Mouse (Mus musculus) hindbrain, postnatal 0 days (tissue): ENCODE measurements at regions not wholly inside any gene's neighbourhood (a gene's known extent, or its start where the extent isn't known, plus 50 kb on each side); places are given as distances from the start of the nearest gene placed in this dataset.
A peak's percentile ranks its signal among the peaks of the same experiment; 100 is the strongest.

Experiments
- ATAC-seq: fragments of 200-750 bp; cut with Nextera tagmentation; 2 replicates; pipeline ENCODE4 v1.8.0; 2017; ENCODE audit warnings: mild to moderate bottlenecking, moderate TSS enrichment, moderate library complexity
- DNase-seq: peaks from one replicate; pipeline ENCODE4 v3.0.0-alpha.2; 2015; ENCODE audit warnings: low spot score
- H3K27ac ChIP-seq: fragments of 300-500 bp; sonication (generic); 2 replicates; pipeline ENCODE4 v1.5.1; 2014; ENCODE audit warnings: mild to moderate bottlenecking
- H3K27me3 ChIP-seq: fragments of 300-500 bp; sonication (generic); 2 replicates; pipeline ENCODE4 v1.6.1; 2014; ENCODE audit warnings: low read length, mixed read lengths; ENCODE audit not compliant: insufficient read depth
- H3K36me3 ChIP-seq: fragments of 300-500 bp; sonication (generic); 2 replicates; pipeline ENCODE4 v1.6.1; 2014; ENCODE audit warnings: low read length, mixed read lengths; ENCODE audit not compliant: insufficient read depth
- H3K4me1 ChIP-seq: fragments of 300-500 bp; sonication (generic); 2 replicates; pipeline ENCODE4 v1.6.1; 2014; ENCODE audit warnings: antibody characterized with exemption, low read length, mixed read lengths; ENCODE audit not compliant: insufficient read depth
- H3K4me2 ChIP-seq: fragments of 300-500 bp; sonication (generic); 2 replicates; pipeline ENCODE4 v1.6.1; 2014; ENCODE audit warnings: low read depth, mild to moderate bottlenecking, low read length, moderate library complexity, mixed read lengths
- H3K4me3 ChIP-seq: fragments of 300-500 bp; sonication (generic); 2 replicates; pipeline ENCODE4 v1.5.1; 2014; ENCODE audit warnings: low read length
- H3K9ac ChIP-seq: fragments of 300-500 bp; sonication (generic); replicated peaks from 2 replicates; pipeline ENCODE4 v1.6.1; 2014; ENCODE audit warnings: mild to moderate bottlenecking, low read length, moderate library complexity, mixed read lengths
- H3K9me3 ChIP-seq: fragments of 300-500 bp; sonication (generic); 2 replicates; pipeline ENCODE4 v1.6.1; 2016; ENCODE audit warnings: low read length, mixed read lengths
- CTCF ChIP-seq: IDR thresholded peaks from 2 replicates; pipeline ENCODE4 v1.5.1; 2016; ENCODE audit warnings: antibody characterized with exemption, control low read depth, low read depth
- WGBS: fragments of 180-500 bp; shearing (Covaris S2); extraction: QIAGEN DNeasy Blood & Tissue Kit; methylation state at CpG from one replicate; pipeline ENCODE4 v1.1.7; 2014; 5-methylcytosine and 5-hydroxymethylcytosine counted together

GRCm38 (mm10) chr12:58654530-58655056 is 357.2 kb downstream of the Sec23a start:
- Histone ChIP-seq H3K36me3 (no peaks in the 10 kb centered on the region), H3K4me3 (no peak overlapping the region), H3K4me1 (peaks cover 10% of the 10 kb centered on the region), H3K9me3 (no peaks in the 10 kb centered on the region), H3K4me2 (no peak overlapping the region), H3K27me3 (no peaks in the 10 kb centered on the region), H3K9ac (no peak overlapping the region), H3K27ac (no peak overlapping the region)
- ATAC-seq = peak; percentile 50; the same call in 1 of the 2 replicates
- no peak for TF ChIP-seq CTCF
- DNase-seq = peak; percentile 47
- WGBS = 69% methylated on average over 2 of the region's 2 CpGs

GRCm38 (mm10) chr12:58653751-58654150 is 358.1 kb downstream of the Sec23a start:
- Histone ChIP-seq H3K27ac (no peak overlapping the region; the same call in 1 of the 2 replicates), H3K9me3 (no peaks in the 10 kb centered on the region), H3K9ac (no peak overlapping the region), H3K4me3 (no peak overlapping the region), H3K4me2 (no peak overlapping the region), H3K4me1 (peaks cover 10% of the 10 kb centered on the region), H3K27me3 (no peaks in the 10 kb centered on the region), H3K36me3 (no peaks in the 10 kb centered on the region)
- TF ChIP-seq CTCF = no peak
- DNase-seq = peak; percentile 58
- 44% methylated on average over 6 of the region's 6 CpGs for WGBS
- ATAC-seq = peak; percentile 68; the same call in 1 of the 2 replicates

GRCm38 (mm10) chr12:58653222-58653621 is 358.6 kb downstream of the Sec23a start:
- no peak for DNase-seq
- peaks cover 10% of the 10 kb centered on the region for H3K4me1 ChIP-seq
- no peak overlapping the region for H3K9ac ChIP-seq
- TF ChIP-seq CTCF = no peak
- 45% methylated on average over 6 of the region's 6 CpGs for WGBS
- no peak overlapping the region for H3K4me3 ChIP-seq
- H3K9me3 ChIP-seq = no peaks in the 10 kb centered on the region
- H3K27ac ChIP-seq = peak overlapping the region; percentile 60; the same call in 1 of the 2 replicates
- no peak overlapping the region for H3K4me2 ChIP-seq
- H3K36me3 ChIP-seq = no peaks in the 10 kb centered on the region
- H3K27me3 ChIP-seq = no peaks in the 10 kb centered on the region
- peak; percentile 66; the same call in 1 of the 2 replicates for ATAC-seq

- ATAC-seq = peak; percentile 31; the same call in 1 of the 2 replicates
- no peak overlapping the region for H3K4me3 ChIP-seq
- TF ChIP-seq CTCF = no peak
- no peaks in the 10 kb centered on the region for H3K27me3 ChIP-seq
- no peak overlapping the region for H3K9ac ChIP-seq
- H3K9me3 ChIP-seq = no peaks in the 10 kb centered on the region
- no peak overlapping the region for H3K27ac ChIP-seq
- H3K36me3 ChIP-seq = no peaks in the 10 kb centered on the region
- H3K4me1 ChIP-seq = peaks cover 10% of the 10 kb centered on the region
- no peak overlapping the region for H3K4me2 ChIP-seq
- no peak for DNase-seq
- 85% methylated on average over 4 of the region's 4 CpGs for WGBS
These were observed 359.1 kb downstream of the Sec23a start for GRCm38 (mm10) chr12:58652701-58653100.

- TF ChIP-seq CTCF = no peak
- no peak overlapping the region for H3K4me3 ChIP-seq
- H3K27me3 ChIP-seq = no peaks in the 10 kb centered on the region
- H3K9me3 ChIP-seq = no peaks in the 10 kb centered on the region
- H3K9ac ChIP-seq = no peak overlapping the region
- peaks cover 3% of the 10 kb centered on the region; the same call in 1 of the 2 replicates for H3K4me1 ChIP-seq
- ATAC-seq (no peak), DNase-seq (no peak)
- no peak overlapping the region for H3K4me2 ChIP-seq
- H3K27ac ChIP-seq = no peak overlapping the region
- no peaks in the 10 kb centered on the region for H3K36me3 ChIP-seq
- WGBS = 36% methylated on average over 4 of the region's 4 CpGs
These were observed 363.5 kb downstream of the Sec23a start for GRCm38 (mm10) chr12:58648322-58648721.

- H3K4me2 ChIP-seq = no peak overlapping the region
- H3K36me3 ChIP-seq = no peaks in the 10 kb centered on the region
- H3K9ac ChIP-seq = no peak overlapping the region
- no peaks in the 10 kb centered on the region for H3K27me3 ChIP-seq
- TF ChIP-seq CTCF = no peak
- no peak overlapping the region for H3K4me3 ChIP-seq
- no peak for DNase-seq
- no peaks in the 10 kb centered on the region for H3K9me3 ChIP-seq
- H3K27ac ChIP-seq = no peak overlapping the region
- 63% methylated on average over 3 of the region's 3 CpGs for WGBS
- ATAC-seq = no peak
- no peaks in the 10 kb centered on the region for H3K4me1 ChIP-seq
These were observed 368.0 kb downstream of the Sec23a start for GRCm38 (mm10) chr12:58643843-58644242.

- Histone ChIP-seq H3K4me3 (no peak overlapping the region), H3K9ac (no peak overlapping the region), H3K27ac (no peak overlapping the region), H3K4me2 (no peak overlapping the region), H3K4me1 (no peaks in the 10 kb centered on the region), H3K9me3 (no peaks in the 10 kb centered on the region), H3K36me3 (no peaks in the 10 kb centered on the region), H3K27me3 (no peaks in the 10 kb centered on the region)
- TF ChIP-seq CTCF = no peak
- WGBS = 88% methylated on average over 1 of the region's 1 CpGs
- ATAC-seq (no peak), DNase-seq (no peak)
These were observed 370.4 kb upstream of the Clec14a start for GRCm38 (mm10) chr12:58639478-58639877.
